Mouse (Mus musculus): Measurements from ENCODE around the gene Atxn1.

DNA sequence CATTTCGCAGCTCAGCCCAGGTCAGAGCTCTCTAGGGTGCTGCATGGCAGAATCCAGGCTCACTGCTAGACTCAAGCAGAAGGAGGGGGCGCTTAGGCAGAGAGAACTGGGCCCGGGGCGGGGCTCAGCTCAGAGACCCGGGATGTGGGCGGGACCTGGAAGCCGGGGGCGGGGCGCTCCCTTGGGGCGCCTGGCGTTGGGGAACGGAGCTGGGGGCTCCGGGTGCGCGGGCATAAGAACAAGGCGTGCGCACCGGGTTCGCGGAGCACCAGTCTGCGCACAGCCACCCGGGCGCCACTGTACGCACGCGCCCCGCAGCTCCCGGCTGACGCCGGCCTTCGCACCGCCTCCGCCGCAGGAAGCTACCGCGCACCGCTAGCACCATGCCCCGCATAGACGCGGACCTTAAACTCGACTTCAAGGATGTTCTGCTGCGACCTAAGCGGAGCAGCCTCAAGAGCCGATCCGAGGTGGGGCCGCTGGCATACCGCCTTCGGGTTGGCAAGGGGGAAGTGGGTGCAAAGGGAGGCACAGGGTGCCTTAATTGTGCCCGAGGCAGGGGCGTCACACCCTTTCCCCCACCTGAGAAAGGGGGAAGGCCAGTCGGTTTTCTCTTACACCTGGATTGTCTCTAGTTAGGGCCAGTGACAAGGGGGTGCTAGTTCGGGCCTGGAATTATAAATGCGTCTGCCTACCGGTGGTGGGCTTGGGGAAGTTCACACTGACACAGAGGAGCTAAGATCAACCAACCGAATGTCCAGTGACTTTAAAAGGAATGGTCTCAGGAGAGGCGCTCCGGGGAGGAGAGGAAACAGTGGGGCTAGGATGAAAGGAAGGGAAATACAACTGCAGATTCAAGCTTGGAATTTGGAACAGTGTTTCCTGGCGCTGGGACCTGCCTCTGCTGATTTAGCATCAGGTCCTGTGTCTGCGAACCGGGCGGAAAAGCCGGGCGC is 457.3 kb downstream of the Atxn1 start, which contains the start of gene Gmpr:
- TF ChIP-seq CTCF (IDR thresholded peaks at IDR 0.05 in 2 of 3, conservative IDR thresholded peaks at IDR 0.05 in 1 of 3; ENCODE audit: control insufficient read depth in 1 of 3, insufficient read depth in 1 of 3, low read depth in 2 of 3, low read length in 3 of 3, poor library complexity in 1 of 3, severe bottlenecking in 1 of 3) (no peak), ZC3H11A (IDR thresholded peaks at IDR 0.05; ENCODE audit: low read depth, low read length) (no peak), TCF12 (IDR thresholded peaks at IDR 0.05; ENCODE audit: low read depth, low read length) (no peak), ZMIZ1 (IDR thresholded peaks at IDR 0.05; ENCODE audit: low read depth, low read length) (no peak), ZNF384 (IDR thresholded peaks at IDR 0.05; ENCODE audit: low read depth, low read length) (no peak), TBP (IDR thresholded peaks at IDR 0.05; ENCODE audit: low read depth, low read length) (no peak), ETS1 (IDR thresholded peaks at IDR 0.05; ENCODE audit: low read depth, low read length) (no peak), NELFE (IDR thresholded peaks at IDR 0.05; ENCODE audit: low read depth, low read length) (no peak), GATA1 (IDR thresholded peaks at IDR 0.05; ENCODE audit: low read depth, low read length) (no peak), EP300 (IDR thresholded peaks at IDR 0.05; ENCODE audit: low read depth in 1 of 2, low read length in 2 of 2) (no peak), MEF2A (IDR thresholded peaks at IDR 0.05; ENCODE audit: extremely low read depth, insufficient replicate concordance, low read depth, low read length, poor library complexity, severe bottlenecking) (no peak), MYC (IDR thresholded peaks at IDR 0.05; ENCODE audit: low read depth, low read length) (no peak), HCFC1 (IDR thresholded peaks at IDR 0.05; ENCODE audit: low read depth, low read length) (no peak)
